Mouse (Mus musculus) bone marrow macrophage, adult 2 months (primary cell): ENCODE results near the gene Trim62.

ENCODE experiments used
- CTCF ChIP-seq: IDR thresholded peaks from 2 replicates; pipeline ENCODE4 v1.5.1; 2012; ENCODE audit warnings: low read depth, mild to moderate bottlenecking, low read length, moderate library complexity
- POLR2A ChIP-seq: IDR thresholded peaks from 2 replicates; pipeline ENCODE4 v1.6.1; 2012; ENCODE audit warnings: mild to moderate bottlenecking, low read depth, low read length, borderline replicate concordance

DNA sequence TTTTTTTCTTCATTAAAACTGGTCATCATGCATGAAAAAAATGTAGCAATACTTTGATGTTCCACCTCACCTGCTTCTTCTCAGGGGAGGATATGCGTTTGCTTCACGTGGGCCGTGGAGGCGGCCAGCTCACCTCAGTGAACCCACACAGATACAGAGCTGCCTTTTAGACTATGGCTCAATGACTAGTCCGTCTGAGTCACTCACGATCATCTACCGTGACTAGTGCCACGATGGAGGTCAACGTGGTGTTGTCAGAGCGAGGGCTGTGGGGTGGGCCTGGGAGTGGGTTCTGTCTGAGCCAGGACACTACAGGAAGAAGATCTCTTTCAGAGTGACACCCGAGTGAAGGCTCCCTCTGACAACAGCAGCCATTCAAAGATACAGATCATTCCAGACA lies 30.3 kb upstream of the Trim62 start:
- TF ChIP-seq CTCF (no peak), POLR2A (no peak)
